Comparison of ENCODE assay signal across 8 mouse cellular contexts in genomic region chr1:180641137-180641517, GRCm38 (mm10). TPM values are rescaled to one million over a fixed set of nuclear protein-coding genes. Genes with fewer than 3 reads are reported as not detected.
DNase-seq lines count a peak whose midpoint lies in the region; ATAC-seq lines count a peak whose summit lies in the region.

Gene Lin9, plus strand, starts transcription at chr1:180641150.

- H3K4me2 ChIP-seq in hindbrain, embryonic 12.5 days (replicated peaks): peak within 1 kb of the TSS; percentile 84

- H3K4me3 ChIP-seq in hindbrain, embryonic 12.5 days: peak within 1 kb of the TSS; percentile 95

- no peaks in the 10 kb centered on the region for H3K27me3 ChIP-seq in hindbrain, embryonic 12.5 days

- H3K4me1 ChIP-seq in hindbrain, embryonic 12.5 days: peaks cover 25% of the 10 kb centered on the region

- peak within 1 kb of the TSS; percentile 92 for H3K27ac ChIP-seq in hindbrain, embryonic 12.5 days

- 0 out of 2 replicates have a peak, but pooled peaks cover 3% of the 10 kb centered on the region for H3K36me3 ChIP-seq in hindbrain, embryonic 12.5 days

- peak; percentile 96 for DNase-seq in MN1 (ENCODE audit: low spot score)
- DNase-seq in cerebellum, adult 9-10 months: peak; percentile 88
- DNase-seq in frontal cortex, adult 2 months (ENCODE audit: extremely low spot score in 1 of 2, low spot score in 1 of 2): peak; percentile 63 to 92
- peak; percentile 85 to 88 for DNase-seq in layer of hippocampus, postnatal 14 days (ENCODE audit: low spot score in 2 of 2)
- DNase-seq in lung, postnatal 14 days: peak; percentile 92
- peak; percentile 69 for DNase-seq in retina, adult 2 months (ENCODE audit: low read depth, low spot score)
- DNase-seq in thymus, postnatal 36 days: peak; percentile 93 to 94

- under 1% methylated on average over 47 of the region's 47 CpGs for WGBS in hindbrain, embryonic 12.5 days

- H3K9ac ChIP-seq in hindbrain, embryonic 12.5 days: peak within 1 kb of the TSS; percentile 97

- ATAC-seq in hindbrain, embryonic 12.5 days (ENCODE audit: low FRiP score): peak; percentile 89

- H3K9me3 ChIP-seq in hindbrain, embryonic 12.5 days (replicated peaks): no peaks in the 10 kb centered on the region

RNA-seq across cellular contexts. Expression of gene Lin9, which starts in this region (rescaled TPM):
- 3.2 and 3.4 TPM in 2 replicates for polyA plus RNA-seq in frontal cortex, adult 2 months (2012; rRNA removed)
- 20.1 and 24.8 TPM in 2 replicates for polyA plus RNA-seq in hindbrain, embryonic 12.5 days (2016; fragmentation: Nextera tagmentation; extraction: Ambion mirVana)
- 1 to 10 TPM; 3.0 to 4.0 TPM for total RNA-seq in layer of hippocampus, postnatal 14 days (2021)

Comparison
In these comparisons a context has a peak if more than half of its experiments do, and no peak if none do; other contexts are left out.
1. Peak in every context shown above with its lines: DNase-seq, ATAC-seq, H3K4me3 ChIP-seq and H3K27ac ChIP-seq.